13 mouse cellular contexts compared by ENCODE assay signal in genomic region chr17:29156396-29156795, GRCm38 (mm10). TPM values are rescaled to one million over a fixed set of nuclear protein-coding genes. Genes with fewer than 3 reads are reported as not detected.
DNase-seq lines count a peak whose midpoint lies in the region; ATAC-seq and TF ChIP-seq lines count a peak whose summit lies in the region.
"Had no signal": no experiment of that assay in that cellular context is flagged by ENCODE, and none has a peak within 500 bp of the region (broad histone marks: within the 10 kb centered on the region; RNA-seq: fewer than 3 reads in every experiment).

No protein-coding gene starts in this region.

- no peak overlapping the region for H3K4me3 ChIP-seq in forebrain, embryonic 12.5 days (replicated peaks)
- no peak overlapping the region for H3K4me3 ChIP-seq in forebrain, embryonic 15.5 days
- no peak overlapping the region for H3K4me3 ChIP-seq in hindbrain, postnatal 0 days (ENCODE audit: low read length)
- H3K4me3 ChIP-seq: erythroblast, embryonic 14.5 days; gastrocnemius, adult 2 months had no signal

- peak; percentile 39 for DNase-seq in right cerebral cortex, postnatal 25 days
- no peak for DNase-seq in right cerebral cortex, postnatal 10 days (ENCODE audit: low spot score in 2 of 2)
- DNase-seq in hindbrain, postnatal 0 days (ENCODE audit: low spot score): peak; percentile 48
- no peak for DNase-seq in heart, adult 9 months (ENCODE audit: low spot score in 2 of 2)
- no peak for DNase-seq in left cerebral cortex, adult 9 months (ENCODE audit: low spot score in 2 of 2)
- DNase-seq: cerebellum, postnatal 14 days; gastrocnemius, adult 2 months; left cerebral cortex, postnatal 4 days had no signal

- 85% methylated on average over 16 of the region's 16 CpGs for WGBS in forebrain, embryonic 12.5 days
- 74% methylated on average over 16 of the region's 16 CpGs for WGBS in forebrain, embryonic 15.5 days
- 49% methylated on average over 16 of the region's 16 CpGs for WGBS in hindbrain, postnatal 0 days

- H3K4me2 ChIP-seq in forebrain, embryonic 12.5 days: no peak overlapping the region
- no peak overlapping the region for H3K4me2 ChIP-seq in forebrain, embryonic 15.5 days (replicated peaks)
- no peak overlapping the region for H3K4me2 ChIP-seq in hindbrain, postnatal 0 days (ENCODE audit: low read depth, low read length)
- H3K4me2 ChIP-seq: heart, embryonic 11.5 days had no signal

- no peak for ATAC-seq in forebrain, embryonic 12.5 days (ENCODE audit: low FRiP score)
- no peak for ATAC-seq in forebrain, embryonic 15.5 days (replicated peaks)
- ATAC-seq in hindbrain, postnatal 0 days: peak; percentile 34; the same call in 1 of the 2 replicates
- no peak for ATAC-seq in megakaryocyte-erythroid progenitor cell, adult 5-6 weeks (replicated peaks; ENCODE audit: low FRiP score, low TSS enrichment, poor library complexity, severe bottlenecking)

- no peak overlapping the region for H3K9ac ChIP-seq in forebrain, embryonic 12.5 days
- no peak overlapping the region for H3K9ac ChIP-seq in forebrain, embryonic 15.5 days (replicated peaks)
- no peak overlapping the region for H3K9ac ChIP-seq in hindbrain, postnatal 0 days (replicated peaks; ENCODE audit: low read length)

- H3K36me3 ChIP-seq in forebrain, embryonic 12.5 days (replicated peaks): no peaks in the 10 kb centered on the region
- no peaks in the 10 kb centered on the region for H3K36me3 ChIP-seq in forebrain, embryonic 15.5 days
- H3K36me3 ChIP-seq in hindbrain, postnatal 0 days (ENCODE audit: insufficient read depth, low read length): no peaks in the 10 kb centered on the region

- H3K27me3 ChIP-seq in forebrain, embryonic 12.5 days: no peaks in the 10 kb centered on the region
- H3K27me3 ChIP-seq in forebrain, embryonic 15.5 days: no peaks in the 10 kb centered on the region
- H3K27me3 ChIP-seq in hindbrain, postnatal 0 days (ENCODE audit: insufficient read depth, low read length): no peaks in the 10 kb centered on the region

- H3K27ac ChIP-seq in forebrain, embryonic 12.5 days: 0 out of 2 replicates have a peak overlapping the region, but pooled peaks have one; percentile 5
- no peak overlapping the region for H3K27ac ChIP-seq in forebrain, embryonic 15.5 days (replicated peaks)
- peak overlapping the region; percentile 3; the same call in 1 of the 2 replicates for H3K27ac ChIP-seq in hindbrain, postnatal 0 days
- H3K27ac ChIP-seq: gastrocnemius, adult 2 months had no signal

- no peak for TF ChIP-seq CTCF in hindbrain, postnatal 0 days (IDR thresholded peaks at IDR 0.05; ENCODE audit: low read depth)

- H3K4me1 ChIP-seq in forebrain, embryonic 12.5 days: peaks cover 16% of the 10 kb centered on the region
- H3K4me1 ChIP-seq in forebrain, embryonic 15.5 days: no peaks in the 10 kb centered on the region
- H3K4me1 ChIP-seq in hindbrain, postnatal 0 days (ENCODE audit: insufficient read depth, low read length): no peaks in the 10 kb centered on the region

- no peaks in the 10 kb centered on the region for H3K9me3 ChIP-seq in forebrain, embryonic 12.5 days
- H3K9me3 ChIP-seq in forebrain, embryonic 15.5 days: no peaks in the 10 kb centered on the region
- H3K9me3 ChIP-seq in hindbrain, postnatal 0 days (ENCODE audit: low read length): no peaks in the 10 kb centered on the region

RNA-seq across cellular contexts. Expression of gene Rab44, which starts 42.5 kb away (rescaled TPM):
- 0.09 TPM in 1 of 2 replicates, not detected in the other for polyA plus RNA-seq in forebrain, embryonic 12.5 days (2016; fragmentation: Nextera tagmentation; extraction: Ambion mirVana)
- 0.05 TPM in 1 of 2 replicates, not detected in the other for polyA plus RNA-seq in forebrain, embryonic 15.5 days (2015; fragmentation: Nextera tagmentation; extraction: Ambion mirVana)
- total RNA-seq in hindbrain, postnatal 0 days (2014; rRNA removed): 1.2 TPM in 2 replicates
- polyA plus RNA-seq in hindbrain, postnatal 0 days (2015; fragmentation: Nextera tagmentation; extraction: Ambion mirVana): 0.05 and 0.20 TPM in 2 replicates
- total RNA-seq in megakaryocyte-erythroid progenitor cell, adult 5-6 weeks (2014; fragmentation: Nextera tagmentation): 14.9 and 23.3 TPM in 2 replicates
- 4.1 and 23.9 TPM in 2 replicates for total RNA-seq in megakaryocyte-erythroid progenitor cell, adult 5-6 weeks (2017)
- polyA plus RNA-seq: heart, embryonic 11.5 days had no signal

Comparison
In these comparisons a context has a peak if more than half of its experiments do, and no peak if none do; other contexts are left out.
1. DNase-seq: peak in right cerebral cortex, postnatal 25 days (single experiment) and hindbrain, postnatal 0 days (single experiment); none in right cerebral cortex, postnatal 10 days (0 of 2), heart, adult 9 months (0 of 2) and left cerebral cortex, adult 9 months (0 of 2).